Mouse (Mus musculus): ENCODE measurements around the gene Polg2. TPM values are rescaled to one million over a fixed set of nuclear protein-coding genes. Genes with fewer than 3 reads are reported as not detected.
"Not testable (repeated sequence)": the region's sequence is repeated elsewhere in the genome, so short reads cannot be mapped to it uniquely, and the experiment has no call there.

The Polg2 gene
- polyA plus RNA-seq, 1 experiment from 2014 or later, result 1.2 TPM

GRCm38 (mm10) chr11:106762139-106762799 is 17.1 kb downstream of the Polg2 start:
- 7% methylated on average over 5 of the region's 5 CpGs for WGBS (ENCODE audit: missing documents)
- H3K27ac ChIP-seq, result peak overlapping the region; percentile 73
- no peak overlapping the region for H3K4me3 ChIP-seq (ENCODE audit: inconsistent target)
- peaks cover 32% of the 10 kb centered on the region for H3K36me3 ChIP-seq (ENCODE audit: inconsistent target)
- H3K79me2 ChIP-seq (ENCODE audit: inconsistent target), result peaks cover 28% of the 10 kb centered on the region; the same call in 1 of the 2 replicates

DNA sequence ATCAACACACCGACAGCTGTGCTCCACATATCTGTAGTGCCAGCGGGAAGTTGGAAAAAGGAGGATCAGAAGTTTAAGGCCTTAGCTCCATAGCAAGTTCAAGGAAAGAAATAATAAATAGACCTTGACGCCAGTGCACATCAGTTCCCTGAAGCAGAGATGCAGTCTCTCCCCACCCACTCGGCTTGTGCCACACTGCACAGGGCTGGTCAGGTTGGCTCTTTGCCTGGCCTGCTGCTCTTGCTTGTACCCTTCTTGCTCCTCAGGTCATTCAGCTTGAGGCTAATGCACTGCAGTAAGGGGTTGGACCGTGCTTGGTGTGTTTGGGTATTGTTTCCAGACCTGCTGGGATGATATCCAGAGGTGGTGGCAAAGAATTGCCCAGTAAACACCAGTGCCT is 18.8 kb downstream of the Polg2 start:
- H3K4me3 ChIP-seq (ENCODE audit: inconsistent target), result no peak overlapping the region
- H3K36me3 ChIP-seq (ENCODE audit: inconsistent target), result peaks cover 36% of the 10 kb centered on the region
- peaks cover 46% of the 10 kb centered on the region; the same call in 1 of the 2 replicates for H3K79me2 ChIP-seq (ENCODE audit: inconsistent target)
- WGBS (ENCODE audit: missing documents), result 74% methylated on average over 5 of the region's 5 CpGs
- peak overlapping the region; percentile 73; the same call in 1 of the 2 replicates for H3K27ac ChIP-seq

DNA sequence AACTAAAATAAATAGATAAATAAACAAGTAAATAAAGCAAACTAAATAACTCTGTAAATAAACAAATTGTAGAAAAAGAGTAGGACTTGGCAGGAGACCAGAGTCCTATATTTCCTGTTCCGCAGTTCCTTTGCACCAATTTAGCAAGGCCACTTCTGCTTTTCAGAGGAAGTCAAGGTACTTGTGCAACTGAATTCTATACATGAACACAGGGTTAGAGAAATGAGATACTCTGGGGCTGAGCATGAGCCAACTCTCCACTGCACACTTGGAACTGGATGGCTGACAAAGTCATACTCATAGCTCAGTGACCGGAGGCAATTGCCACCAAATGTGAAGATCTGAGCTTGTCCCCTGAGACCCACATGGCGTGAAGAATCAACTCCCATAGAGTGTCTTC is 20.3 kb downstream of the Polg2 start:
- Histone ChIP-seq H3K27ac (peak overlapping the region; percentile 86), H3K79me2 (ENCODE audit: inconsistent target) (peaks cover 49% of the 10 kb centered on the region), H3K4me3 (ENCODE audit: inconsistent target) (no peak overlapping the region), H3K36me3 (ENCODE audit: inconsistent target) (peaks cover 33% of the 10 kb centered on the region)
- WGBS (ENCODE audit: missing documents), result 13% methylated on average over 3 of the region's 3 CpGs

DNA sequence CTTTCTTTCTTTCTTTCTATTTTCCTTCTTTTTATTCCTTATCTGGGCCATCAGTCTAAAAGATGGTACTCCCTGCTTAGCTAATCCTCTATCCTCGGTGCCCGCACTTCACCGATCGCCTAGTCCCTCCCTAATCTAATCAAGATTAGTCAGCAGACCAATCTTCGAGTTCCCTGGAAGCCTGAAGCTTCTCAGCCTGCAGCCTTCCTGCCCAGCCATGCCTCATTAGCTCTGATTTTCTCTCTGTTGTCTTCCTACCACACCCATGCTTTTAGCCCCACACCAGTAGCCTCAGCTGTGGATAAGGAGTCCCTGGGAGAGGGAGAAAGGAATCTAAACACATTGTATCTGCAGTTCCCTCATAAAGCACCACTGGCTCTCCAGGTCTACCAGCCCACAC is 23.8 kb downstream of the Polg2 start:
- peaks cover 62% of the 10 kb centered on the region for H3K79me2 ChIP-seq (ENCODE audit: inconsistent target)
- H3K27ac ChIP-seq, result no peak overlapping the region
- peaks cover 35% of the 10 kb centered on the region for H3K36me3 ChIP-seq (ENCODE audit: inconsistent target)
- H3K4me3 ChIP-seq (ENCODE audit: inconsistent target), result no peak overlapping the region
- 97% methylated on average over 5 of the region's 5 CpGs for WGBS (ENCODE audit: missing documents)

- no peak overlapping the region for H3K4me3 ChIP-seq (ENCODE audit: inconsistent target)
- peaks cover 34% of the 10 kb centered on the region for H3K36me3 ChIP-seq (ENCODE audit: inconsistent target)
- H3K27ac ChIP-seq, result no peak overlapping the region
- WGBS (ENCODE audit: missing documents), result 93% methylated on average over 6 of the region's 6 CpGs
- peaks cover 49% of the 10 kb centered on the region for H3K79me2 ChIP-seq (ENCODE audit: inconsistent target)
Measured at GRCm38 (mm10) chr11:106753314-106753713, 26.0 kb downstream of the Polg2 start.

GRCm38 (mm10) chr11:106752103-106752502 is 27.2 kb downstream of the Polg2 start:
- H3K27ac ChIP-seq, result peak overlapping the region; percentile 98
- peaks cover 37% of the 10 kb centered on the region for H3K79me2 ChIP-seq (ENCODE audit: inconsistent target)
- peak overlapping the region; percentile 57 for H3K4me3 ChIP-seq (ENCODE audit: inconsistent target)
- WGBS (ENCODE audit: missing documents), result 0% methylated on average over 7 of the region's 7 CpGs
- H3K36me3 ChIP-seq (ENCODE audit: inconsistent target), result peaks cover 27% of the 10 kb centered on the region

GRCm38 (mm10) chr11:106751039-106752018 is 28.0 kb downstream of the Polg2 start, which contains the start of gene Milr1:
TSS of gene Milr1 (plus strand) at chr11:106751226.
- Histone ChIP-seq H3K27ac (peak within 1 kb of the TSS; percentile 98), H3K36me3 (ENCODE audit: inconsistent target) (peaks cover 20% of the 10 kb centered on the region), H3K79me2 (ENCODE audit: inconsistent target) (peaks cover 29% of the 10 kb centered on the region), H3K4me3 (ENCODE audit: inconsistent target) (peak within 1 kb of the TSS; percentile 57)
- WGBS (ENCODE audit: missing documents), result under 1% methylated on average over 17 of the region's 17 CpGs

- Histone ChIP-seq H3K79me2 (ENCODE audit: inconsistent target) (peaks cover 21% of the 10 kb centered on the region), H3K36me3 (ENCODE audit: inconsistent target) (peaks cover 12% of the 10 kb centered on the region), H3K27ac (peak within 1 kb of the TSS; percentile 98), H3K4me3 (ENCODE audit: inconsistent target) (peak within 1 kb of the TSS; percentile 57)
- WGBS (ENCODE audit: missing documents), result 33% methylated on average over 13 of the region's 13 CpGs
Measured at GRCm38 (mm10) chr11:106750121-106750751, 29.1 kb downstream of the Polg2 start, which contains the start of gene Pecam1. TSS of gene Pecam1 (minus strand) at chr11:106750628.

GRCm38 (mm10) chr11:106749557-106750120 is 29.7 kb downstream of the Polg2 start:
- Histone ChIP-seq H3K79me2 (ENCODE audit: inconsistent target) (peaks cover 21% of the 10 kb centered on the region), H3K27ac (0 out of 2 replicates have a peak overlapping the region, but pooled peaks have one; percentile 98)
- 56% methylated on average over 7 of the region's 7 CpGs for WGBS (ENCODE audit: missing documents)
- not testable (repeated sequence) for H3K4me3 ChIP-seq (ENCODE audit: inconsistent target); H3K36me3 ChIP-seq (ENCODE audit: inconsistent target)

- WGBS (ENCODE audit: missing documents), result 100% methylated on average over 2 of the region's 5 CpGs
Measured at GRCm38 (mm10) chr11:106744949-106745348, 34.4 kb downstream of the Polg2 start.

DNA sequence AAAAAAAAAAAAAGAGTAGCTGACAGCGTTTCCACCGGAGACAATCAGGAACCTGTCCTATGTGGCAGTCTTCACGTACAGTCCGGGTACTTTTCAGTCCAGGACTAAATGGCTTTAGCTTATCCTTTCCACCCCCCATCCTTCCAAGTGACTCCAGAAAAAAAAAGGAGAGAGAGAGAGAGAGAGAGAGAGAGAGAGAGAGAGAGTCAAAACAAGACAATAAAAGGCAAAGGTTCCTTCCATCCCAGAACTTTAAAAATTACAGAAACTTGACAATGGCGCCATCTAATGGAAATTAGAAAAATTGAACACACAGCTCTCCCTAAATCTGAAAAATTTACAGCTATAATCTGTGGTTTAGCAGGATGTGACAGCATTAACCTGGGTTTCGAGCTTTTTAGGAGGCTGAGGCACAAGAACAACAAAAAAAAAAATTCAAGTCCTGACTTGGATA is 36.9 kb downstream of the Polg2 start:
- no peaks in the 10 kb centered on the region for H3K79me2 ChIP-seq (ENCODE audit: inconsistent target)
- H3K27ac ChIP-seq, result no peak overlapping the region
- WGBS (ENCODE audit: missing documents), result 50% methylated on average over 6 of the region's 6 CpGs

More at GRCm38 (mm10) chr11:106744949-106745348, 34.4 kb downstream of the Polg2 start:
- H3K27ac ChIP-seq, result no peak overlapping the region
- no peaks in the 10 kb centered on the region for H3K79me2 ChIP-seq (ENCODE audit: inconsistent target)
- no peaks in the 10 kb centered on the region for H3K36me3 ChIP-seq (ENCODE audit: inconsistent target)
- H3K4me3 ChIP-seq (ENCODE audit: inconsistent target), result no peak overlapping the region

DNA sequence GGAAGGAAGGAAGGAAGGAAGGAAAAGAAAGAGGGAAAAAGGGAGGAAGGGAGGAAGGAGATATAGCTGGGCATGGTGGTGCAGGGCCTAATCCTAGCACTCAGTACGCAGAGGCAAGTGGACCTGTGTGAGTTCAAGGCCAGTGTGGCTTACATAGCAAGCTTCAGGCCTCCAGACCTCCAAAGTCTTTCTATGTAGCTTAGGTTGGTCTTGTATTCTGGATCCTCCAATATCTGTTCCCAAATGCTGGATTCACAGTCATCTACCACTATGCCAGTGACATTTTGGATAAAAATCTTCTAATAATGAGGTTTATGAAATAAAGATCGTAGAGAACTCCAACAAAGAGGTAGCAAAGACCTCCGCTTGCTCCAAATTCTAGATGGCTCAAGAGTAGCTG is 37.5 kb downstream of the Polg2 start:
- Histone ChIP-seq H3K27ac (no peak overlapping the region), H3K79me2 (ENCODE audit: inconsistent target) (no peaks in the 10 kb centered on the region), H3K4me3 (ENCODE audit: inconsistent target) (no peak overlapping the region), H3K36me3 (ENCODE audit: inconsistent target) (no peaks in the 10 kb centered on the region)
- WGBS (ENCODE audit: missing documents), result 91% methylated on average over 3 of the region's 3 CpGs

More for the DNA sequence above, 36.9 kb downstream of the Polg2 start:
- Histone ChIP-seq H3K4me3 (ENCODE audit: inconsistent target) (no peak overlapping the region), H3K36me3 (ENCODE audit: inconsistent target) (no peaks in the 10 kb centered on the region)

DNA sequence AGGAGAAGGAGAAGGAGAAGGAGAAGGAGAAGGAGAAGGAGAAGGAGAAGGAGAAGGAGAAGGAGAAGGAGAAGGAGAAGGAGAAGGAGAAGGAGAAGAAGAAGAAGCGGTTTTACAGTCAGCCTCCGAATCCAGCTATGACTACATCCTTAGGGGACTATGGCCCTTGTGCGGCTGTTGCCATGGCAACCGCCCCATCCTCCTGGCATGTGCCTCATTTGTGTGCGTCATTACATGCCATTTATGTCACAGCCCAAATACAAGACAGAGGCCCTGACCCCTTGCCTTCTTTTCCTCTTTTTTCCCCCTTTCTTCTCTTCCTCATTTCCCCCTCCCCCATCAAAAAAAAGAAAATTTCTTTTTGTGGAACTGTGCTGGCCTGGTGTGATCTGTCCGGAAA is 38.1 kb downstream of the Polg2 start:
- WGBS (ENCODE audit: missing documents), result 79% methylated on average over 4 of the region's 6 CpGs
- H3K4me3 ChIP-seq (ENCODE audit: inconsistent target), result no peak overlapping the region
- no peaks in the 10 kb centered on the region for H3K79me2 ChIP-seq (ENCODE audit: inconsistent target)
- H3K27ac ChIP-seq, result no peak overlapping the region
- no peaks in the 10 kb centered on the region for H3K36me3 ChIP-seq (ENCODE audit: inconsistent target)

DNA sequence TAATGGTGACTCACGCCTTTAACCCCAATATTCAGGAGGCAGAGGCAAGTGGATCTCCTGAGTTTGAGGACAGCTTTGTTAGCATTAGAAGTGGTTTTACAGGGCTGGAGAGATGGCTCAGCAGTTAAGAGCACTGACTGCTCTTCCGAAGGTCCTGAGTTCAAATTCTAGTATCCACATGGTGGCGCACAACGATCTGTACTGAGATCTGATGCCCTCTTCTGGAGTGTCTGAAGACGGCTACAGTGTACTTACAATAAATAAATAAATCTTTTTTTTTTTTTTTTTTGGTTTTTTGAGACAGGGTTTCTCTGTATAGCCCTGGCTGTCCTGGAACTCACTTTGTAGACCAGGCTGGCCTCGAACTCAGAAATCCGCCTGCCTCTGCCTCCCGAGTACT is 38.6 kb downstream of the Polg2 start:
- not testable (repeated sequence) for H3K79me2 ChIP-seq (ENCODE audit: inconsistent target); H3K36me3 ChIP-seq (ENCODE audit: inconsistent target); H3K4me3 ChIP-seq (ENCODE audit: inconsistent target); H3K27ac ChIP-seq
- 83% methylated on average over 4 of the region's 8 CpGs for WGBS (ENCODE audit: missing documents)
